Mouse (Mus musculus): ENCODE data around the gene Pfdn2.

DNA sequence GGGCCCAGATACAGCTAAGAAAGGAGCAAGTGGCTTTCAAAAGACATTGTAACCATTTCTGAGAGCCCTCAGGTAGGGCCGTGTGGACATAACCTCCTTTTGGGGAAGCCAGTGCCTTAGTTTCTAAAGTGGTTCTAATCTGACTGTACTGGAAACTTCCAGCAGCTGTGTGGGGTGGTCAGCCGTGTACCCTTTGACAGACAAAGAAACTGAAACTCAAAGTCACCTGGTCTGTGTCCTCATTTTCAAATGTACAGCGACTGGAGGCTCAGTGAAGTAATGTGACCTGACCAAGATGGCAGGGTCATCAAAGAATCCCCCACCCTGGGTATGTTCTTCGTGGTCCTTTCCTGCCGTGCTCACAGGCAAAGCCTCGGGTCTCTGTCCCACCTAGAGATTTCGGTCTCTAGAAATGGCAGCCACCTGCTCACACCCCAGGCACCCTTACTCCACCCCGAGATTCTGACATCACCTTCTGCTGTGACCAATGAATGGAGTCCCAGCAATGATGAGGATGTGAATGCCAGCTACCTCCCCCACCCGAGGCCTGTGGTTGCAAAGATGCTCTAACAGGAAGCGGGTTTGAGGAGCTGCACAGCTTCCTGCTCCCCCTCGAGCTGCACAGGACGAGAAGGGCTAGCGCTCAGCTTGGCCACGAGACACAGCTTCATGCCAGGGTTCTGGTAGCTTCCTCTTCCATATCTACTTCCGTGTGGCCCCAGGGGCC lies 43.1 kb downstream of the Pfdn2 start, which contains the start of gene Arhgap30:
- TF ChIP-seq CTCF (conservative IDR thresholded peaks at IDR 0.05; ENCODE audit: low read length) (no peak), POU5F1 (IDR thresholded peaks at IDR 0.05; ENCODE audit: borderline replicate concordance, low read length) (no peak), NANOG (IDR thresholded peaks at IDR 0.05; ENCODE audit: borderline replicate concordance, low read length) (no peak)
